Mouse (Mus musculus): ENCODE data around the gene Snrnp40. TPM values are rescaled to one million over a fixed set of nuclear protein-coding genes. Genes with fewer than 3 reads are reported as not detected.
A peak's percentile ranks its signal among the peaks of the same experiment; 100 is the strongest.

The Snrnp40 gene
- 10 to 100 TPM; 10.6 to 13.8 TPM for total RNA-seq (2021)
- long read RNA-seq, experiment 1, transcript Snrnp40-201 (10 exons, 1,584 nt): major isoform, 20 of 33 reads
- long read RNA-seq, experiment 1, partial matches to known transcripts: 13 of 33 reads
- long read RNA-seq, experiment 1, other reads (novel, unspliced or antisense): 0 of 33 reads
- long read RNA-seq, experiment 2, transcript Snrnp40-201 (10 exons, 1,584 nt): major isoform, 24 of 34 reads
- long read RNA-seq, experiment 2, partial matches to known transcripts: 10 of 34 reads
- long read RNA-seq, experiment 2, other reads (novel, unspliced or antisense): 0 of 34 reads

DNA sequence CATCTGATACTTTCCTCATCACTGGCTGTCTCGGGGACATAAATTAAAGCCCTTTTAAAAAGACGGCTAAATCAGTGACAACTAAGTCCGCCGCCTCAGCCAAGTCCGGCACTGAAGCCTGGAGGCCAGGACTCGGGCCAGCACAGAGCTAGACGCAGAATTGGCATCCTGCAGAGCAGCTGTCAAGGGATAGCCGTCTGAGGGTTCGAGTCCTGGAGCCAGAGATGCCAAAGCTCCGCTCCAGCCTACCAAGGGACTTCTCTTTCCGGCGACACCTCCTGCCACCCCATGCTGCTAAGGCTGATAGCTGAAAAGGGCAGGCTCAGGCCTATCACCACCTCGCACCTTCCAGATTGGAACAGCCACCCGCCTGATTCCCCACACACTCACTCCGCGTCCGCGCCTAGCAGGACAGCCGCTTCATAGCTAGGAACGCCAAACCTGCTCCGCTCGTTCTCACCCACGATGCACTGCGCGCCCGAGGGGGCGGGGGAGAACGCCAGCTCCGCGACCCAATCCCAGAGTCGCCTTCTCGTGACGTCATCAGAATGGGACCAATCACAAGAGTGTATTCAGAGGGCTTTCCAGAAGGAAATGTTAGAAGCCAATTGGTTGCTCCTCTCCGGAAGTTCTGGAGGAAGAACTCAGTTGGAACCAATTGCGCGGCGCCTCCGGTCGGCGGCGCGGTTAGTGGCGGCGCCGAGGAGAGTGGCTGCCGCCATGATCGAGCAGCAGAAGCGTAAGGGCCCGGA is at the start of gene Snrnp40, which contains the start of gene Zcchc17:
Snrnp40 (plus strand) TSS at position 647 of the 752 bp plus-strand sequence.
Zcchc17 (minus strand) TSS at position 458 of the 752 bp plus-strand sequence.
- peak; percentile 94 to 98 for DNase-seq
- intact Hi-C loops (cut with DNase I): no loop called here

DNA sequence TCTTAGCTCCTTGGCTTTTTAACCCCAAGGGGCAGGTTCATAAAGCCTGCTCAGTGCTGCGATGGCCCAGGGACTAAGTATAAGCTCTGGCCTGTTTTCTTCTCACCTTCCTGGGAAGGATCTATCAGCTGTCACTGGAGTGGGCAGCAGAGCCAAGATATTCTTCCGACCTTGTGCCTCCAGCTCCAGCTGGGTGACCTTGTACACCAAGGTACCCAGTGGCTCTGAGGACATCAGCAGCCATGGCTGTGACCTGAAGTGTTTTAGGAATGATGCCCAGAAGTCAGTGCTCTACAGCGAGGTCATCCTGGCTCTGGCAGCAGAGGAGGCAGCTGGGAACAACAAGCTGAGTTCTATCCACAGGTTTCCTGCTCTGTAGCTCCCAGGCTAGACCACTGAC is 47.4 kb upstream of the Snrnp40 start:
- no peak for DNase-seq
- intact Hi-C loops (cut with DNase I): no loop called here

DNA sequence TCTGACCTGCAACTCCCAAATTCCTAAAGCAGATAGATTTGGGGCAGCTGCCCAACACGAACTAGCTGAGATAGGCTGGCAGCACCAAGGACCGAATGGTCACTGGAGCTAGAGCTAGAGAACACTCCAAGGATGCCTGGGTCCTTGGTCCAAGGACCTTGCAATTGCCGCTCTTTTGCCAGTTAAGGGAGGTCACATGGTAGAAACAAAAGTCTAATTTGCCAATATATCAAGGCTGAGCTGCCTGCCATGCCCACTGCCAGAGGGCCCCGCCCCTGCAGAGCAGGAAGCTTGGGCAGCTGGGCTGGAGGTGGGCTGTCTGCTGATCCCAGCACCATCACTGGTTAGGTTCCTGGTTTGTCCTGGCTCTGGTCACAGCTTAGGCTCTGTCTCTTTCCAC is 46.4 kb upstream of the Snrnp40 start:
- no peak for DNase-seq
- intact Hi-C loops (cut with DNase I): no loop called here

DNA sequence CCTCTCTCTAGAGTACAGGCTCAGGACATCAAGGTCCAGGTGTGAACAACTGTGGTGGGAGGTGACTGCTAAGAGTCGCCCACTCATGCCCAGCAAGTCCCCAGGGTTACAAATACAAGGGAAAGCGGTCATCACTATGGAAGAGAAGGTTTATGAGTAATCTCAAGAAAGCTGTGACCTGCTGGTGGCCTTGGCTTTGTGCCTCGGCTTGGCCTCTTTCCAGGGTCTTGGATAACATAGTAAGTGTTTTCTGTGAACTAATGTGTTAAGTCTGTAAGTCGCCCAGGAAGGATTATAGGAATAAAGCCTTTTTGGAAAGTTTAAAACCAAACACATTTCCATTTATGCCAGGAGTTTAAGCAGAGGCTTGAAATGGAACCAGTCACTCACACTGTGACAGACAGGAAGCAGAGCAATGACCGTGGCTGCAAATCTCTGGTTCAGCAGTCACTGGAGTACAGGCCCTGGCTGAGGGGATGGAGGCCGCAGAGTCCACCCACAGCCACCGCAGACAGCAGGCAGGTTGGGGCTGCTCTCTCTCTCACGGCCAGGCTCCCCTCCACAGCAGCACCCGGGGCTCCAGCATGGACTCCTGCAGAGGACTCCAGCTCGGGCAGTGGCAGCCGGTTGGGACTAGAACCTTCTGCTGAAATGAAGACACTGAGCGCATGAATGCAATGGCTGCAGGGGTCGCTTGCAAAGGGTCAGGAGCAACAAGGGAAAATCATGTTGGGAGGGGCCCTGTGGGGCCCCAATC is 44.0 kb upstream of the Snrnp40 start:
- intact Hi-C loops (cut with DNase I): no loop called here
- no peak for DNase-seq

DNA sequence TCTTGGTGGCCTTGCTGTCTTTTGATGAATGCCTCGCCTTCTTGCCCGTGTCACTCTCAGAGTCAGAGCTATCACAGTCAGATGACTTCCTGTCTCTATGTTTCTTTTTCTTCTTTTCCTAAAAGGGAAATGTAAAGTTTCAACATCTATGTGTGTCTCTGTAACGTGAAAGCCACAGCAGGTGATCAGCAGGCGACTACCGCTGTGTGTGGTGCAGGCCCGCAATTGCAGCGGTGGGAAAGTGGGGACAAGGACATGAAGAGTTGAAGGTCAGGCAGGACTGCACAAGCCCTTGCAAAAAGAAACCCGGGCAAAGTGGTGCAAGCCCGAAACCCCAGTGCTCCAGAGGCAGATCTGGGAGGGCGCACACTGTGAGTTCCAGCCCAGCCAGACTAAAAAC is 43.2 kb upstream of the Snrnp40 start:
- intact Hi-C loops (cut with DNase I): no loop called here
- no peak for DNase-seq

DNA sequence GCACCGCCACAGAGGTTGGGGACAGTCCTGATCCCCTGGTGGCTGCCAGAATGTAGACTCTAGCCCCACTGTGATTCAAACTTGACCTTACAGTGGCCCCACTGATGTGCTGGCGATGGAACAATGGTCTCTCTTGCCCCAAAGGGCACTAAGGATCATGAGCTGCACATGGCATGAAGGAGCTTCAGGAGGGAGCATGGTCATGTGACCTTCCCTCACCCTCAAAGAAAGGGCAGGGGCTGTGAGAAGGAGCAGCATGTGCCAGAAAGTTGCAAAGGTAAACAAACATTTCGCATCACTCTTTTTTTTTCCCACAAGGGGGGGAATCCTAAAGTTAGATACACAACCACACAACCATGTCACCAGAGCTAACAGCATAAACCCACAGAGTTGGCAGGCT is 41.8 kb upstream of the Snrnp40 start:
- intact Hi-C loops (cut with DNase I): no loop called here
- DNase-seq: no peak

DNA sequence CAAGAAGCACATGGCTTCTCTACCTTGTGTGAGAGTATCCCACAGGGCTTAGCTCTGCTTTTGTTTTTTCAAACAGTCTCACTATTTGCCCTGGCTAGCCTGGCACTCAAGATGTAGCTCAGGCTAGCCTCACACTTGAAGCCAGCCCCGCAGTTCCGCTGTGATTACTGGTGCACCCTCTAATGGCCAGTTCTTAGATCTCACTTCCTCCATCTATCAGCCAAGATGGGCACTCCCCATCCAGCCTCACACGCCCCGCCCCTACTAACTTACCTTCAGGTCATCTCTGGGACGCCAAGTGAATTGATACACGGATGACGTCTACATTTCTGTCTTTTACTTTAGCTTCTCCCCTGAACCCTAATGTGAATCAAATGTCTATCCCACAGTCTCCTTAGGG is 40.4 kb upstream of the Snrnp40 start:
- intact Hi-C loops (cut with DNase I): no loop called here
- no peak for DNase-seq

DNA sequence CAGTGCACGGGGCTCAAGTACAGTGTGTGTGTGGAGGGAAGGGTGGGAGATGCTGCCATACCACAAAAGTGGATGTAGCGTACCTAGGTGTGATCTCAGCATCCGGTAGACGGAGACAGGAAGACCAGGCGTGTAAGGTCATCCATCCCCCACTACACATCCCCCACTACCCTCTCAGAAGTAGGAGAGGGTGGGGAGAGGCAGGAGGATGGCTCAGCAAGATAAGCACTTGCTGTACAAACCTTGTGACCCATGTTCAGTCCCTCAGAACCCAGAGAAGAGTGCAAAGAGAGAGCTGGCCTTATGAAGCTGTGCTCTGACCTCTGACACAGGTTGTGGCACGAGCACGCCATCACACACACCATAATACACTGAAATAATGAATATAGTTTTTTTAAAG is 38.3 kb upstream of the Snrnp40 start:
- no peak for DNase-seq
- intact Hi-C loops (cut with DNase I): no loop called here

DNA sequence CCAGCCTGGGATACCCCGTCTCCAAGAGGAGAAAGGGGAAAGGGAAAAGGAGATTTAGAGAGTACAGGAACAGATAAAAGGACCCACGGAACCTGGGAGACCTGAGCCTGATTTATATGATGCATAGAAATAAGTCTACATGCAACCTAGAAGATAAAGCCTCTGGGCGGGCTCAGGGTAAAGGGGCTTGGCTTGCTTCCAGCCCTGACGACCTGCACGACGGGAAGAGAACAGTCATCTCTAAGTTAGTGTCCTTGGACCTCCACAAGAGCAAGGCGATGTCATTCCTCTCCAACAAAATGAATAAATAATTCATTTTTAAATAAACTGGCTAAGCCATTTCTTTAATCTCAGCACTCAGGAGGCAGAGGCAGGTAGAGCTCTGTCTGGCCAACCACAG is 37.4 kb upstream of the Snrnp40 start:
- DNase-seq: no peak
- intact Hi-C loops (cut with DNase I): no loop called here

DNA sequence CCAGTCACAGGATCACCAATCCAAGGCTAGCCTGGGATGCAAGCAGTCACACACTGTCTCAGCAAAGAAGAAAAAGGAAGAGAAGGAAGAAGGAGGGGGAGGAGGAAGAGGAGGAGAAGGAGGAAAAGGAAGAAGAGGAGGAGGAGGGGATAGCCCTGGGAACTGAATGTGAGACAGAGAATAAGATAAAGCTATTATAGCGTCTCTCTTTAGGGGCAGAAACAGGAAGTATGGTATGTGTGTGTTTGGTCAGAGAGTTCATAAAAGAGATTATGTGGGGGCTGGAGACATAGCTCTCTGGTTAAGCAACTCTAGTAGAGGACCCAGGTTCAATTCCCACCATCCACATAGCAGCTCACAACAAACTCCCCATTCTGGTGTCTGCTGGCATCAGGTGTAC is 36.8 kb upstream of the Snrnp40 start:
- intact Hi-C loops (cut with DNase I): no loop called here
- no peak for DNase-seq

DNA sequence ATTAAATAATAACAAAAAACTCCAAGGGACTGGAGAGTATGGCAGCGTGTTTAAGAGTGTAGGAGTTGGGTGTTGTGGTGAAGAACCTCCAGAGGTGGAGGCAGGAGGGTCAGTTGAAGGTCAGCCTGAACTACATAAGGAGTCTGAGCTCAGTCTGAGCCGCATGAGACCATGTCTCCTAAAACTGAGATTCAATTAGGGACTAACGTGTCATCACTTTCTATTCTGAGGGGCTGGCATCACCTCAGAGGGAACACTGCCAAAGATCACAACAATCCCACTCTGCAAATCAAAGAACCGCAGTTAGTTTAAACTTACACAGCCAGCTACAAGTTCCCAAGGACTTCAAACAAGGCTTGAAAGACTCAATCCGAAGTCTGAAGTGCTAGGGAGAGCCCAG is 36.3 kb upstream of the Snrnp40 start:
- intact Hi-C loops (cut with DNase I): no loop called here
- no peak for DNase-seq

DNA sequence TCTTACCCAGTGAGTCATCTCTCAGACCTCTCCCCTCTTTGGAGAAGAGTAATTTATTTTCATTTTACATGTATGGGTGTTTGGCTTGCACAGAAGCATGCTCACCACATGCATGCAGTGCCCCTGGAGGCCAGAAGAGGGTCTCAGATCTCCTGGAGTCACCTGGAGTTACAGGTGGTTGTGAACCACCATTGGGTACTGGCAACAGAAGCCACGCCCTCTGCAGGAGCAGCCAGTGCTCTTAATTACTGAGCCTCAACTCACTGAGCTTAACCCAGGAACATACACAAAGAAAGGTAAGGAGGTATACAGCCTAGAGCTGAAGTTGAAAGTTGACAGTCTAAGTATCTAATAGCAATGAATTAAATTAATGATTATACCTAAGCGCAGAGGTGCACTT is 34.5 kb upstream of the Snrnp40 start:
- DNase-seq: no peak
- intact Hi-C loops (cut with DNase I): no loop called here

DNA sequence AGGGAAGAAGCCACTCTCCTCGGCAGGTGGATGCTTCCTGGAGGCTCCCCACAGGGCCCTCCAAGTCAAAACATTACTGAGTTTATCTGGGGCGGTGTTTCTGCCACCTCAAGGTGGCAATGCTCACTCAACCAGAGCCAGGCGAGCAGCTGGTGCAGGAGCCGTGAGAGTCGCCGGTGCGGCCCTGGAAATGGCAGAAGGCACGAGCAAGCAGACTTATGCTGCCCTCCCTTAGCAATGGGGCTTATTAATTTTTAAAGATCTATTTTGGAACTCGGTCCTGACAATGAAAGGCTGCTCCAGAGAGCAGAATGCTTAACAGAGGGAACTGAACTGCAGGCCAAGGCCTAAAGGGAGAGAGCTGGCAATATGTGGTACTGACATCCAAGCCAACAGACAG is 32.6 kb upstream of the Snrnp40 start:
- no peak for DNase-seq
- intact Hi-C loops (cut with DNase I): no loop called here

DNA sequence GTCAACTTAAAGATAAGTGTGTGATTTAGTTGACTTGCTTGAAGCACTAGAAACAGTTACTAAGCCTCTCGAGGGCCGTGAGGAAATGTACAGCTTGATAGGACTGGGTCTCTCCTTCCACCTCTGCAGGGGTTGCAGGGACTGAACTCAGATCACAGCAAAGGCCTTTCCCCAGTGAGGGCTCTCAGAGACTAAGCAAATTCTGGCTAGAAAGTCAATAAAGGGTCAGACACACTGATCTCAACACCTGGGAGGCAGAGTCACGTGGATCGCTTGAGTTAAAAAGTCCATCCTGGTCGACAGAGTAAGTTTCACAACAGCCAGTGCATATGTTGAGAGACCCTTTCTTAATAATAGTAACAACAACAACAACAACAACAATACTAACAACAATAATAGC is 24.1 kb upstream of the Snrnp40 start:
- no peak for DNase-seq
- intact Hi-C loops (cut with DNase I): no loop called here

DNA sequence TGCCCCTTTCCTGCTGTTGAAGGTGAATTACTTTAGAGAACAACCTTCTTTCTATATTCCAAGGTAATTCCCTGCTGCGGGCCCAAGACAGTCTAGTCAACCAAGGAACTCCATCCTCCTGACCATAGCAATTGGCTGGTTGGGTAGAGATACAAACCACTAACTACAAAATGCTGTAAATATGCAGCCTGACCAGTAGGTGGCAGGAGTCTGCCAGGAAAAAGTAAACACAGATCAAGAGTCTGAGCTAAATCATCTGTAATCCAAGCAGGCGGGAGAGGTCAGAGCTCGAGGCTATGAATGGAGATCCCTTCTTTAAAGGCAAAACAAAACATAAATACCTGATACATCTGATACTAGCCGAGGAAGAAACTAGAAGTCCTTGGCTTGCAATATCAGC is 18.2 kb upstream of the Snrnp40 start:
- no peak for DNase-seq
- intact Hi-C loops (cut with DNase I): loop anchor here (1.0 kb wide), 1 partner anchor 193 kb away; no protein-coding TSS in a partner anchor

DNA sequence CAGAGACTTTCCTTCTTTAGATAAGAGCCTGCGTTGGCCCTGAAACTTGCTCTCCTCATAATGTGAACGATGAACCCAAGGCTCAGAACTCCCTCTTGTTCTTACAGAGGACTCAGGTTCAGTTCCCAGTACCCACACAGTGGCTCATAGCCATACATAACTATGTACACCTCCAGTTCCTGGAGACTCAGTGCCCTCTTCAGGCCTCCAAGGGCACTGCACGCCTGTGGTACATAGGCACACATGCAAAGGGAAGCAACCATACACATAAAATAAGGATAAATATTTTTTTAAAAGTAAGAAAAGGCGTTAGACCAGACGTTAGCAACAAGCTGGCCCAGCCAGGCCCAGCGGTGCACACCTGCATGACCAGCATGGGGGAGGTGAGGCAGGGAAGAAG is 10.3 kb upstream of the Snrnp40 start:
- no peak for DNase-seq
- intact Hi-C loops (cut with DNase I): no loop called here

DNA sequence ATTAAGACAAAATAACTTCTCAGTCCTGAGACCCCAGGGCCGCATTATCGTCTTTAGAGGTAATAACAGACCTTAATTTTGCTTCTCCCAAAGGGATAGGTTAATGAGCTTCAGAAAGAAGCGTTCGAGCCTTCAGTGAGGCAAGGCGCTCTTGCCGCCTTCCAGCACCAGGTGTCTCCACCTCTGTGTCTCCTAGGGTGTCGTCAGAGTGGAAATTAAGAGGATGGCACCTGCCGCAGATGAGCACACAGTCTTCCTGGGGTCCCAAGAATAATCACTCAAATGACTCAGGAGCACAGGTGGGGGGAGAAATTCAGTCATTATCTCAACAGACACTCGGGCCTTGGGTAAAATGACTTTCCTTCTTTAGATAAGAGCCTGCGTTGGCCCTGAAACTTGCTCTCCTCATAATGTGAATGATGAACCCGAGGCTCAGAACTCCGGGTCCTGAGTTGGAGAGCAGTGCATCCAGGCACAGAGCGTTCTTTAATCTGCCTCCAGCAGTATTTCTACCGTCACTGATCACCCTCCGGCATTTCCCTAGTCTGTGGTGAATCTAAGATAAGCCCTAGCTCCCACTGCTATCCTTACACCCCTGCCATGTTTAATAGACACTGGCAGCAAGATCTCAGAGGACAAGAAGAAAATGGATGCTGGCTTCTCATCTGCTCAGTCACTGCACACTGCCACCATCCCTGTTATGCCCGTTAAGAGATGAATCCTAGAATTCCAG is 9.1 kb upstream of the Snrnp40 start:
- intact Hi-C loops (cut with DNase I): no loop called here
- DNase-seq: no peak

DNA sequence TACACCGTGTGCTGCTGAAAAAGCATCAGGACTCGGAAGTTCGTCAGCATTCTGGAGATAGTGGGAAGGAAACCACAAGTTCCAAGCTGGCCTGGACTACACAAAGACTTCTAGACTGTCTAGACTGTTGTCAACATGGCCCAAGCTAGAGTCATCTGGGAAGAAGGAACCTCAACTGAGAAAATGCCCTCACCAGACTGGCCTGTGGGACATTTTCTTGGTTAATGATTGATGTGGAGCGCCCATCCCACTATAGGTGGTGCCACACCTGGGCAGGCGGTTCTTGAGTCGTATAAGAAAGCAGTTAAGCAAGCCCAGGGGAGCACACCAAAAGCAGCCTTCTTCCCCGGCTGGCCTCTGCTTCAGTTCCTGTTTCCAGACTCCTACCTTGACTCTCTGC is 7.3 kb upstream of the Snrnp40 start:
- intact Hi-C loops (cut with DNase I): no loop called here
- no peak for DNase-seq

DNA sequence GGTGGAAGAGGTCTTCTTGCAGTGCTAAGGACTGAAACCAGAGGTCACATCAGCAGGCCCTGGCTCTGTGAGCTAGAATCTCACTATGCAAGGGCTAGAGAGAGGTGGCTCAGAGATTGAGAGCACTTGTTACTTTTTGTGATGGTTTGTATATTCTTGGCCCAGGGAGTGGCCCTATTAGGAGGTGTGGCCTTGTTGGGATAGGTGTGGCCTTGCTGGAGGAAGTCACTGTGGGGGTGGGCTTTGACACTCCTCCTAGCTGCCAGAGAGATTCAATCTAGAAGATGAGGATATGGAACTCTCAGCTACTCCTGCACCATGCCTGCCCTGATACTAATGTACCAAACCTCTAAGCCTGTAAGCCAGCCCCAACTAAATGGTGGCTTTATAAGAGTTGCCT is 2.0 kb upstream of the Snrnp40 start:
- no peak for DNase-seq
- intact Hi-C loops (cut with DNase I): no loop called here

DNA sequence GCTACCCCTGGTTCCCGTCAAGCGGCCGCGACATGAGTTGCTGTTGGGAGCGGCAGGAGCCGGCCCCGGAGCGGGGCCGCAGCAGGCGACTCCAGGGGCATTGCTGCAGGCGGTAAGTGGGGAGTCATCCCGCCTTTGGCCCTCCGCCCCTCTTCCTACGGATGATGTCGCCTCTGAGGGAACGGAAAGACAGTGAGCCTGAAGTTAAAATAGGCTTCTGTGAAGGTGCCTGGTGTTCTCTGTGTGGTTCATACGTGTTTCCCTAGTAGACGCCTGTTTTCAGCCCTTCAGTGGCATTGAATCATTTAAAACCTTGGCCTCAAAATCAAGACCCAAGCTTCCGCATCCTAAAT is 282 bp downstream of the Snrnp40 start:
- no peak for DNase-seq
- intact Hi-C loops (cut with DNase I): no loop called here

DNA sequence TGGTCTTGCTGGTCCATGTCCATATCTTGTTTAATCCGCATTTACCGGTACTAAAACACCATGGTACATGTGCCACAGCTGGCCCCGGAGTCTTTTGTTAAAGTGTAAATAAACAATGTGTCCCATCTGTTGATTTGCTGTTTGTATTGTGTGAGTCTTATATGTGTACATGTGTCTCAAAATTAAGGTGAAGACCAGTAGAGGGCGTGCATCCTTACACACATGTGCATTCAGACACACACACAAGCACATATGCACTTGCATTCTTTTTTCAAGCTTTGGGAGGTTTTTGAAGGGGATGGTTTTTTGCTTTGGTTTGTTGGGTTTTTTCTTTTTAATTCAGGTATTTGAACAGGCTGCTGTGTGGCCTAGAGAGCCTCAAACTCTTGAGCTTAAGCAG is 16.7 kb downstream of the Snrnp40 start:
- intact Hi-C loops (cut with DNase I): no loop called here
- DNase-seq: no peak

Measured in gastrocnemius, postnatal 36 days (tissue).